In genomic region chr2:69860972-69861452, GRCm38 (mm10) we compare ENCODE assay signal across 8 mouse cellular contexts. TPM values are rescaled to one million over a fixed set of nuclear protein-coding genes. Genes with fewer than 3 reads are reported as not detected.
DNase-seq lines count a peak whose midpoint lies in the region; TF ChIP-seq lines count a peak whose summit lies in the region.

No protein-coding gene starts in this region.

- peak overlapping the region; percentile 71 for H3K27ac ChIP-seq in small intestine, adult 2 months (ENCODE audit: insufficient read depth, low read depth, low read length)

- no peak for TF ChIP-seq POLR2A in small intestine, adult 2 months (IDR thresholded peaks at IDR 0.05; ENCODE audit: low read depth, low read length)

- H3K27me3 ChIP-seq in small intestine, adult 2 months (ENCODE audit: control insufficient read depth, insufficient read depth, low read length): no peaks in the 10 kb centered on the region

- no peaks in the 10 kb centered on the region for H3K4me1 ChIP-seq in small intestine, adult 2 months (ENCODE audit: control insufficient read depth, insufficient read depth, insufficient read length, low read length)

- peak overlapping the region; percentile 85 for H3K4me3 ChIP-seq in small intestine, adult 2 months (ENCODE audit: low read depth, low read length)

- peaks cover 4% of the 10 kb centered on the region for H3K36me3 ChIP-seq in small intestine, adult 2 months (ENCODE audit: control insufficient read depth, insufficient read depth, low read length)

- TF ChIP-seq CTCF in small intestine, adult 2 months (IDR thresholded peaks at IDR 0.05; ENCODE audit: extremely low read depth, insufficient read length, insufficient replicate concordance, low read depth, low read length): no peak

- peak; percentile 22 for DNase-seq in urinary bladder, postnatal 14 days (ENCODE audit: low spot score)
- no peak for DNase-seq in urinary bladder, adult 2 months (ENCODE audit: low spot score)
- DNase-seq in cerebellum, adult 8-10 months: peak; percentile 35
- DNase-seq in heart, adult 9 months (ENCODE audit: low spot score in 2 of 2): peak; percentile 14 to 19
- DNase-seq in kidney, adult 9 months: peak; percentile 46
- peak; percentile 8 for DNase-seq in lung, postnatal 14 days
- DNase-seq in ovary, postnatal 10 days (ENCODE audit: low spot score): no peak

- 4% methylated on average over 13 of the region's 13 CpGs for WGBS in small intestine, adult 2 months

RNA-seq across cellular contexts. Expression of gene Ssb, which starts 0.3 kb away (rescaled TPM):
- polyA plus RNA-seq in urinary bladder, adult 2 months (2012; rRNA removed): 103 and 105 TPM in 2 replicates
- 0.28 and 0.36 TPM in 2 replicates for polyA plus RNA-seq in small intestine, adult 2 months (2012; rRNA removed)

RNA-seq across cellular contexts. Expression of gene Mettl5, which starts 24.4 kb away (rescaled TPM):
- polyA plus RNA-seq in urinary bladder, adult 2 months (2012; rRNA removed): 17.2 and 17.5 TPM in 2 replicates
- polyA plus RNA-seq in small intestine, adult 2 months (2012; rRNA removed): 0.61 and 2.3 TPM in 2 replicates

RNA-seq across cellular contexts. Expression of gene Ubr3, which starts 36.0 kb away (rescaled TPM):
- polyA plus RNA-seq in urinary bladder, adult 2 months (2012; rRNA removed): 34.6 and 37.0 TPM in 2 replicates
- 3.3 and 8.0 TPM in 2 replicates for polyA plus RNA-seq in small intestine, adult 2 months (2012; rRNA removed)

RNA-seq across cellular contexts. Expression of gene Klhl23, which starts 39.3 kb away (rescaled TPM):
- 40.5 and 48.5 TPM in 2 replicates for polyA plus RNA-seq in urinary bladder, adult 2 months (2012; rRNA removed)
- polyA plus RNA-seq in small intestine, adult 2 months (2012; rRNA removed): 1.9 and 2.7 TPM in 2 replicates

Comparison
In these comparisons a context has a peak if more than half of its experiments do, and no peak if none do; other contexts are left out.
1. DNase-seq: peak in urinary bladder, postnatal 14 days (single experiment), cerebellum, adult 8-10 months (single experiment), heart, adult 9 months (2 of 2), kidney, adult 9 months (single experiment) and lung, postnatal 14 days (single experiment); none in urinary bladder, adult 2 months (single experiment) and ovary, postnatal 10 days (single experiment).
2. RNA of gene Ssb, which starts 0.3 kb away (polyA plus RNA-seq): 103 to 105 TPM in urinary bladder, adult 2 months; 0.28 to 0.36 TPM in small intestine, adult 2 months; every median in the first group is over 10 times any median in the second.